Mouse (Mus musculus): ENCODE measurements around the gene Gm8104. TPM values are rescaled to one million over a fixed set of nuclear protein-coding genes. Genes with fewer than 3 reads are reported as not detected.

Gm8104 gene
- polyA plus RNA-seq (2012; rRNA removed) = not detected in 2 replicates

DNA sequence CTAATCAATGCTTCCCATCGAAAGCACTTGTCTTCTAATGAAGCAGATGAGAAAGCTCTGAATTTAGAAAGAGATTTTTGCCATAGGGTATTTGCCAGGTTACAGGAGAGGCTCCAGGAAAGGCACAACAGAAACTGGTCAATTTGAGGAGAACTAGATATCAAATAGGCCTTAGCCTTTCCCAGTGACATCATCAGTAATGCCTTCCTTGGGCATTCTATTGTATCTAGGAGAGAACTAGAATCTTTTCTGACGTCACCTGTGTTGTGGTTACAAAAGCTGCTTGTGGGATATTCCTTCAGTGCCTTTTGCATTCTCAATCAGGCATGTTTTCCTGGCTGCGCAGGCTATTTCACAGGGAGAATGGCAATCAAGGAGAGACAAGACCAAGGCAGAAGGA lies at the start of gene Gm8104:
Gm8104 (plus strand) TSS at position 301 of the 400 bp plus-strand sequence.

DNA sequence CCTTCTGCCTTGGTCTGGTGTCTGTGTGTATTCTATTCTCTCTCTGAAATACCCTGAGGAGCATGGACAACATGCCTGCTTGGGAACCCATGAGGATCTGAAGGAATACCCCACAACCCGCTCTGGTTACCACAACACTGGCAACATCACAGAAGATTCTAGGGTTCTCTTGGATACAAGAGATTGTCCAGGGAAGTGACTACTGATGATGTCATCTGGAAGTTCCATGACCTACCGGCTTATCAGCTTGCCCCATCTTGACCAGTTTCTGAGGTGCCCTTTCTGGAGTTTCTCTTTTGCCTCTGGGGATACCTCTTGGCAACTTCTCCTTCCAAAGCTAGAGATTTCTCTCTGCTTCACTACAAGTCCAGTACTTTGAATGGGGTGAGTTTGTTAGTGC lies 23.9 kb upstream of the Gm8104 start, which contains the start of gene Gm8094:
Gm8094 (minus strand) TSS at position 101 of the 400 bp plus-strand sequence.

Other genes with a start within 250 kb of the Gm8104 start
- gene Gm21977, start 247.1 kb upstream of the Gm8104 start, polyA plus RNA-seq (2012; rRNA removed) = not detected in 2 replicates
- gene Gm8082, start 107.0 kb upstream of the Gm8104 start, polyA plus RNA-seq (2012; rRNA removed) = not detected in 2 replicates
- gene Gm10376, start 85.0 kb upstream of the Gm8104 start, polyA plus RNA-seq (2012; rRNA removed) = not detected in 2 replicates
- not detected in 2 replicates for gene Gm8094, start 24.0 kb upstream of the Gm8104 start, polyA plus RNA-seq (2012; rRNA removed)
- not detected in 2 replicates for gene Gm7233, start 79.3 kb downstream of the Gm8104 start, polyA plus RNA-seq (2012; rRNA removed)
- gene Gm8122, start 134.7 kb downstream of the Gm8104 start, polyA plus RNA-seq (2012; rRNA removed) = not detected in 2 replicates
- gene Gm8126, start 158.0 kb downstream of the Gm8104 start, polyA plus RNA-seq (2012; rRNA removed) = not detected in 2 replicates
- gene Gm9732, start 174.4 kb downstream of the Gm8104 start, polyA plus RNA-seq (2012; rRNA removed) = not detected in 2 replicates
- not detected in 2 replicates for gene Gm8127, start 193.2 kb downstream of the Gm8104 start, polyA plus RNA-seq (2012; rRNA removed)
- gene 1700001F09Rik, start 247.2 kb downstream of the Gm8104 start, polyA plus RNA-seq (2012; rRNA removed) = not detected in 2 replicates

Measured in central nervous system, embryonic 11.5 days (tissue).